Mouse (Mus musculus) liver, embryonic 11.5 days (tissue): Measurements from ENCODE around the gene Tusc2. TPM values are rescaled to one million over a fixed set of nuclear protein-coding genes. Genes with fewer than 3 reads are reported as not detected.

ENCODE experiments used
- ATAC-seq: fragments of 200-750 bp; cut with Nextera tagmentation; replicated peaks from 2 replicates; pipeline ENCODE4 v1.8.0; 2017; ENCODE audit warnings: moderate number of reproducible peaks, mild to moderate bottlenecking, moderate TSS enrichment, moderate library complexity; ENCODE audit not compliant: low FRiP score
- DNase-seq: peaks from one replicate; pipeline ENCODE4 v3.0.0-alpha.2; 2017; ENCODE audit warnings: low spot score
- H3K27ac ChIP-seq: fragments of 300-500 bp; sonication (generic); 2 replicates; pipeline ENCODE4 v1.5.1; 2014; ENCODE audit warnings: mild to moderate bottlenecking, low read depth, low read length, control low read depth
- H3K27me3 ChIP-seq: fragments of 300-500 bp; sonication (generic); replicated peaks from 2 replicates; pipeline ENCODE4 v1.6.1; 2014; ENCODE audit warnings: low read length, mixed read lengths; ENCODE audit not compliant: control insufficient read depth, insufficient read depth
- H3K36me3 ChIP-seq: fragments of 300-500 bp; sonication (generic); 2 replicates; pipeline ENCODE4 v1.6.1; 2014; ENCODE audit warnings: mild to moderate bottlenecking, low read length, moderate library complexity, mixed read lengths; ENCODE audit not compliant: control insufficient read depth, insufficient read depth
- H3K4me1 ChIP-seq: fragments of 300-500 bp; sonication (generic); replicated peaks from 2 replicates; pipeline ENCODE4 v1.6.1; 2014; ENCODE audit warnings: low read length, mixed read lengths; ENCODE audit not compliant: control insufficient read depth, insufficient read depth
- H3K4me2 ChIP-seq: fragments of 300-500 bp; sonication (generic); 2 replicates; pipeline ENCODE4 v1.6.1; 2014; ENCODE audit warnings: mild to moderate bottlenecking, control low read depth, moderate library complexity
- H3K4me3 ChIP-seq: fragments of 300-500 bp; sonication (generic); 2 replicates; pipeline ENCODE4 v1.5.1; 2014; ENCODE audit warnings: low read depth, low read length, control low read depth
- H3K9ac ChIP-seq: fragments of 300-500 bp; sonication (generic); 2 replicates; pipeline ENCODE4 v1.6.1; 2014; ENCODE audit warnings: low read depth, low read length, control low read depth
- H3K9me3 ChIP-seq: fragments of 300-500 bp; sonication (generic); 2 replicates; pipeline ENCODE4 v1.6.1; 2016; ENCODE audit warnings: low read length, inconsistent platforms, mixed read lengths; ENCODE audit not compliant: control insufficient read depth
- WGBS: fragments of 180-500 bp; shearing (Covaris S2); extraction: QIAGEN DNeasy Blood & Tissue Kit; methylation state at CpG from one replicate; pipeline ENCODE4 v1.1.7; 2014; 5-methylcytosine and 5-hydroxymethylcytosine counted together
- polyA plus RNA-seq: library from polyadenylated mRNA; unstranded; fragments of >200 nt; fragmentation: Nextera tagmentation; extraction: Ambion mirVana; gene quantifications from 2 replicates; pipeline ENCODE4 v1.2.1, GENCODE M21; 2014

The Tusc2 gene
- polyA plus RNA-seq, 1 experiment from 2014 or later: 62.7 TPM

GRCm38 (mm10) chr9:107534408-107535202 is 28.4 kb upstream of the Tusc2 start:
- peaks cover 22% of the 10 kb centered on the region for H3K4me1 ChIP-seq
- H3K9ac ChIP-seq: peak overlapping the region; percentile 94
- DNase-seq (no peak), ATAC-seq (peak; percentile 28)
- H3K27me3 ChIP-seq: no peaks in the 10 kb centered on the region
- under 1% methylated on average over 40 of the region's 40 CpGs for WGBS
- no peaks in the 10 kb centered on the region for H3K9me3 ChIP-seq
- H3K36me3 ChIP-seq: peaks cover 25% of the 10 kb centered on the region
- peak overlapping the region; percentile 83 for H3K4me3 ChIP-seq
- H3K27ac ChIP-seq: peak overlapping the region; percentile 76
- peak overlapping the region; percentile 98 for H3K4me2 ChIP-seq

- no peak overlapping the region for H3K4me3 ChIP-seq
- H3K27ac ChIP-seq: no peak overlapping the region
- no peak for ATAC-seq
- H3K36me3 ChIP-seq: peaks cover 28% of the 10 kb centered on the region
- H3K27me3 ChIP-seq: no peaks in the 10 kb centered on the region
- no peak for DNase-seq
- no peak overlapping the region for H3K9ac ChIP-seq
- 91% methylated on average over 7 of the region's 7 CpGs for WGBS
- peaks cover 34% of the 10 kb centered on the region for H3K4me1 ChIP-seq
- no peaks in the 10 kb centered on the region for H3K9me3 ChIP-seq
- no peak overlapping the region for H3K4me2 ChIP-seq
Measured at GRCm38 (mm10) chr9:107538231-107538630, 24.8 kb upstream of the Tusc2 start.

GRCm38 (mm10) chr9:107538711-107539110 is 24.3 kb upstream of the Tusc2 start:
- no peak for ATAC-seq
- Histone ChIP-seq H3K36me3 (peaks cover 28% of the 10 kb centered on the region), H3K9ac (no peak overlapping the region), H3K4me1 (peaks cover 34% of the 10 kb centered on the region), H3K9me3 (no peaks in the 10 kb centered on the region), H3K4me3 (no peak overlapping the region), H3K4me2 (no peak overlapping the region), H3K27ac (no peak overlapping the region), H3K27me3 (no peaks in the 10 kb centered on the region)
- no peak for DNase-seq
- 91% methylated on average over 3 of the region's 3 CpGs for WGBS

- no peak for DNase-seq
- H3K27me3 ChIP-seq: no peaks in the 10 kb centered on the region
- 90% methylated on average over 8 of the region's 8 CpGs for WGBS
- H3K27ac ChIP-seq: no peak overlapping the region
- peaks cover 36% of the 10 kb centered on the region for H3K36me3 ChIP-seq
- H3K9ac ChIP-seq: no peak overlapping the region
- H3K4me3 ChIP-seq: no peak overlapping the region
- no peak overlapping the region; the same call in 1 of the 2 replicates for H3K4me2 ChIP-seq
- peaks cover 34% of the 10 kb centered on the region for H3K4me1 ChIP-seq
- no peaks in the 10 kb centered on the region for H3K9me3 ChIP-seq
- no peak for ATAC-seq
Measured at GRCm38 (mm10) chr9:107539940-107540339, 23.1 kb upstream of the Tusc2 start.

GRCm38 (mm10) chr9:107540420-107540819 is 22.6 kb upstream of the Tusc2 start:
- Histone ChIP-seq H3K9ac (no peak overlapping the region), H3K27me3 (no peaks in the 10 kb centered on the region), H3K36me3 (peaks cover 36% of the 10 kb centered on the region), H3K4me2 (no peak overlapping the region; the same call in 1 of the 2 replicates), H3K9me3 (no peaks in the 10 kb centered on the region), H3K27ac (no peak overlapping the region), H3K4me3 (no peak overlapping the region), H3K4me1 (peaks cover 31% of the 10 kb centered on the region)
- WGBS: 74% methylated on average over 4 of the region's 4 CpGs
- ATAC-seq (no peak), DNase-seq (no peak)

GRCm38 (mm10) chr9:107541005-107541404 is 22.1 kb upstream of the Tusc2 start:
- no peak overlapping the region for H3K27ac ChIP-seq
- no peak for DNase-seq
- H3K36me3 ChIP-seq: peaks cover 36% of the 10 kb centered on the region
- H3K4me2 ChIP-seq: peak overlapping the region; percentile 97
- peak overlapping the region; percentile 74 for H3K4me3 ChIP-seq
- 42% methylated on average over 10 of the region's 10 CpGs for WGBS
- H3K4me1 ChIP-seq: peaks cover 25% of the 10 kb centered on the region
- no peak overlapping the region for H3K9ac ChIP-seq
- no peaks in the 10 kb centered on the region for H3K9me3 ChIP-seq
- no peak for ATAC-seq
- no peaks in the 10 kb centered on the region for H3K27me3 ChIP-seq

GRCm38 (mm10) chr9:107541474-107542351 is 21.3 kb upstream of the Tusc2 start, which contains the start of the genes Cyb561d2 and Nprl2:
TSS of gene Cyb561d2 (minus strand) at chr9:107542193.
TSS of gene Nprl2 (plus strand) at chr9:107542226.
- H3K4me3 ChIP-seq: peak within 1 kb of the TSS; percentile 74
- ATAC-seq: peak; percentile 86
- H3K4me1 ChIP-seq: peaks cover 20% of the 10 kb centered on the region
- peak within 1 kb of the TSS; percentile 75 for H3K9ac ChIP-seq
- H3K27ac ChIP-seq: peak within 1 kb of the TSS; percentile 26
- peak within 1 kb of the TSS; percentile 97 for H3K4me2 ChIP-seq
- no peaks in the 10 kb centered on the region for H3K27me3 ChIP-seq
- H3K36me3 ChIP-seq: peaks cover 35% of the 10 kb centered on the region
- under 1% methylated on average over 46 of the region's 46 CpGs for WGBS
- no peaks in the 10 kb centered on the region for H3K9me3 ChIP-seq
- peak; percentile 96 for DNase-seq

GRCm38 (mm10) chr9:107542352-107542686 is 20.7 kb upstream of the Tusc2 start:
- H3K9me3 ChIP-seq: no peaks in the 10 kb centered on the region
- WGBS: 1% methylated on average over 11 of the region's 11 CpGs
- peak overlapping the region; percentile 74 for H3K4me3 ChIP-seq
- ATAC-seq (peak; percentile 3; the same call in 1 of the 2 replicates), DNase-seq (no peak)
- peak overlapping the region; percentile 97 for H3K4me2 ChIP-seq
- H3K4me1 ChIP-seq: peaks cover 20% of the 10 kb centered on the region
- H3K27ac ChIP-seq: peak overlapping the region; percentile 26; the same call in 1 of the 2 replicates
- no peaks in the 10 kb centered on the region for H3K27me3 ChIP-seq
- peaks cover 31% of the 10 kb centered on the region for H3K36me3 ChIP-seq
- peak overlapping the region; percentile 75 for H3K9ac ChIP-seq
